Mouse (Mus musculus): Measurements from ENCODE around the gene Emilin1.
"Not testable (repeated sequence)": the region's sequence is repeated elsewhere in the genome, so short reads cannot be mapped to it uniquely, and the experiment has no call there.

Emilin1 gene

GRCm38 (mm10) chr5:30913060-30913841 lies at the start of gene Emilin1:
Emilin1 (plus strand) TSS chr5:30913402.
- no peak for ATAC-seq (ENCODE audit: insufficient number of reproducible peaks, low FRiP score, low TSS enrichment)

GRCm38 (mm10) chr5:30863852-30864251 lies 49.4 kb upstream of the Emilin1 start:
- no peak for ATAC-seq (ENCODE audit: insufficient number of reproducible peaks, low FRiP score, low TSS enrichment)

- ATAC-seq (ENCODE audit: insufficient number of reproducible peaks, low FRiP score, low TSS enrichment) = no peak
These were observed 48.9 kb upstream of the Emilin1 start for GRCm38 (mm10) chr5:30864322-30864721.

GRCm38 (mm10) chr5:30866871-30867270 lies 46.3 kb upstream of the Emilin1 start:
- ATAC-seq (ENCODE audit: insufficient number of reproducible peaks, low FRiP score, low TSS enrichment) = no peak

- no peak for ATAC-seq (ENCODE audit: insufficient number of reproducible peaks, low FRiP score, low TSS enrichment)
These were observed 45.5 kb upstream of the Emilin1 start, which contains the start of gene Tmem214 for GRCm38 (mm10) chr5:30867712-30868111. Tmem214 (plus strand) TSS chr5:30868012.

- ATAC-seq (ENCODE audit: insufficient number of reproducible peaks, low FRiP score, low TSS enrichment) = no peak
These were observed 44.2 kb upstream of the Emilin1 start for GRCm38 (mm10) chr5:30868981-30869380.

- ATAC-seq (ENCODE audit: insufficient number of reproducible peaks, low FRiP score, low TSS enrichment) = peak; percentile 89
These were observed 43.6 kb upstream of the Emilin1 start for GRCm38 (mm10) chr5:30869405-30870130.

GRCm38 (mm10) chr5:30870131-30870406 lies 43.1 kb upstream of the Emilin1 start:
- no peak for ATAC-seq (ENCODE audit: insufficient number of reproducible peaks, low FRiP score, low TSS enrichment)

GRCm38 (mm10) chr5:30872574-30872973 lies 40.6 kb upstream of the Emilin1 start:
- no peak for ATAC-seq (ENCODE audit: insufficient number of reproducible peaks, low FRiP score, low TSS enrichment)

- no peak for ATAC-seq (ENCODE audit: insufficient number of reproducible peaks, low FRiP score, low TSS enrichment)
These were observed 38.8 kb upstream of the Emilin1 start for GRCm38 (mm10) chr5:30874365-30874764.

- ATAC-seq (ENCODE audit: insufficient number of reproducible peaks, low FRiP score, low TSS enrichment) = no peak
These were observed 34.6 kb upstream of the Emilin1 start for GRCm38 (mm10) chr5:30878616-30879015.

GRCm38 (mm10) chr5:30879347-30879943 lies 33.8 kb upstream of the Emilin1 start:
- no peak for ATAC-seq (ENCODE audit: insufficient number of reproducible peaks, low FRiP score, low TSS enrichment)

GRCm38 (mm10) chr5:30881839-30882238 lies 31.4 kb upstream of the Emilin1 start:
- not testable (repeated sequence) for ATAC-seq (ENCODE audit: insufficient number of reproducible peaks, low FRiP score, low TSS enrichment)

GRCm38 (mm10) chr5:30886209-30886608 lies 27.0 kb upstream of the Emilin1 start:
- ATAC-seq (ENCODE audit: insufficient number of reproducible peaks, low FRiP score, low TSS enrichment) = no peak

GRCm38 (mm10) chr5:30886731-30887130 lies 26.5 kb upstream of the Emilin1 start:
- no peak for ATAC-seq (ENCODE audit: insufficient number of reproducible peaks, low FRiP score, low TSS enrichment)

GRCm38 (mm10) chr5:30887331-30887761 lies 25.9 kb upstream of the Emilin1 start:
- ATAC-seq (ENCODE audit: insufficient number of reproducible peaks, low FRiP score, low TSS enrichment) = peak; percentile 64

GRCm38 (mm10) chr5:30887858-30888336 lies 25.3 kb upstream of the Emilin1 start:
- peak; percentile 70 for ATAC-seq (ENCODE audit: insufficient number of reproducible peaks, low FRiP score, low TSS enrichment)

- ATAC-seq (ENCODE audit: insufficient number of reproducible peaks, low FRiP score, low TSS enrichment) = peak; percentile 46
These were observed 24.7 kb upstream of the Emilin1 start, which contains the start of gene Agbl5 for GRCm38 (mm10) chr5:30888337-30889087. Agbl5 (plus strand) TSS chr5:30888694.

- peak; percentile 1; the same call in 1 of the 2 replicates for ATAC-seq (ENCODE audit: insufficient number of reproducible peaks, low FRiP score, low TSS enrichment)
These were observed 24.0 kb upstream of the Emilin1 start for GRCm38 (mm10) chr5:30889088-30889754.

GRCm38 (mm10) chr5:30890375-30890774 lies 22.8 kb upstream of the Emilin1 start:
- ATAC-seq (ENCODE audit: insufficient number of reproducible peaks, low FRiP score, low TSS enrichment) = no peak

Data from cerebellum, adult (tissue).